Mouse (Mus musculus) kidney, postnatal 14 days (tissue): ENCODE measurements around the gene Flcn.

Source experiments
- DNase-seq: peaks from one replicate; pipeline ENCODE4 v3.0.0; 2022; ENCODE audit warnings: mixed read lengths

The Flcn gene

DNA sequence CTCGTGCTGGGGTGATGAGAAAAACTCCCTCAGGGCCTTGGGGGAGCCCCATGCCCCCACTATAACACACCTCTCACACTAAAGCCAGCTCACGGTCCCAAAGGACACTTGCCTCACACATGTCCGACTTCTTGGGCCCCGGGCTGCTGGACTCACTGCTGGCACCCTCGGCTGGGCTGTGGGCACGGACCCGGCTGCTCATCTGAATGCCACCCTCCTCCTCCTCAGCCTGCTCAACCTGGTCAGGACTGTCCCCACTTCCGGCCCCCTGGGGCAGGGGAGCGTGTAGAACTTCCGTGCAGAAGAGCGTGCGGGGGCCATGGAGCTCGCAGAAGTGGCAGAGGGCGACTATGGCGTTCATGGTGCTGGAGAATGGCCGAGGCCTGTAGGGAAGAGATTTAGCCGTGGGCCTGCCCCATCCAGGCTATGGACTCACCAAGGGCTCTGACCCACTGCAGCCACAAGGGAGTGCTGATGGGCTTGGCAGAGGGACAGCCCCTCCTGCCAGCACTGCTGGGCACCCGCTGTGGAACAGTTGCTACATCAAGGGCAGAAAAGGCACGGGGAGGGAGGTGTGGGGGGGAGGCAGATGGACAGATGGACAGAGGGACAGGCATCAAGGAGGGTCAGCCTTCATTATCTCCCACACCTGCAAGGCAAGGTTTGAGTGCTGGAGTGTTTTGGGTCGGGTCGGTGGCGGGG is 5.3 kb downstream of the Flcn start:
- DNase-seq, result no peak

DNA sequence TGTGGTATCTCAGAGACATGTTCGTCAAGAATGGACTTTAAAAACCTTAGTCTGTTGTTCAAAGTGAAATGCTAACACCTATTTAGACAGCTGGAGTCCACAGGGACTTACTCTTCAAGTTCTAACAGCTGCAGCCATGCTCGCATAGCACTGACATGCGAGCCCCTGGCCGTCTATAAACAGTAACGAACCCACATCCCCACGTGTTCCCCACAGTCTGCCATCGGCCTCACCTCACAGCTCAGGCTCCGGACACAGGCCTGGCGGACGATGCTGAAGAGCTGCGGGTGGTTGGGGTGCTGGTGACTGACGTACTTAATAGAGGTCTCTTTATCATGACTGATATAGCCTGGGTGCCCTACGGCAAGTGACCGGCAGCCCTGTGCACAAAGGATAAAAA is 6.3 kb downstream of the Flcn start:
- DNase-seq, result no peak

DNA sequence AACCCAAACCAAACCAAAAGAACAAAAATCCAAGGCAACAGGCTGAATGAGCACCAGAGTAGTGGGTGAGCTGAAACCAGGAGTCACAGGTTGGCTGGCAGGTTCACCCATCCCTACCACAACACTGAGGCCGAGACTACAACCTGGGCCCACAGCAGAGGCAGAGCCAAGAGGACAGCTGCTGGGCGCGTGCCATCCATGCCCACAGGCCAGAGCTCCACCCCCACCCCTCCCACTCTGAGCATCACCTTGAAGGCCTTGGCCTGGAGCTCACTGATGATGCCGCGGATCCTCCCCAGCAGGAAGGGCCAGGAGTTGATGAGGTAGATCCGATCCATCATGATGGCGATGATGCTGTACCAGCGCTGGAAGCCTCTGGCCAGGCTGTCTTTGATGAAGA is 7.9 kb downstream of the Flcn start:
- DNase-seq, result no peak

DNA sequence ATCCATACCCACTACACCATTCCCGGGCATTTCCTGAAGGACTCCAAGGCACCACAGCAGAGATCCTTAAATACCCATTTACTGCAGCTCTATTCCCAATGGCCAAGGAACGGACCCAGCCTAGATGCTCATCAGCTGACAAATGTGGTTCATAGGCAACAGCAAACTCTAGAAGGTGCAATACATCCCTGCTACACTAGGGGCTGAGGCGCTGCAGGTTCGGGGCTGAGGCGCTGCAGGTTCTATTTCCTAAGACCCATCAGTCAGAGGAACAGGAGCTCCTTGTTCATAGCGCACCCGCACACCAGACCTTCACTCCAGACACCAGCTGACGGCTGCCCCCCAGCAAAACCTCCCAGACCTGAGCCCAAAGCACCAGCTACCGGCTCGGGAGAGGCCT is 9.4 kb downstream of the Flcn start:
- DNase-seq, result no peak

DNA sequence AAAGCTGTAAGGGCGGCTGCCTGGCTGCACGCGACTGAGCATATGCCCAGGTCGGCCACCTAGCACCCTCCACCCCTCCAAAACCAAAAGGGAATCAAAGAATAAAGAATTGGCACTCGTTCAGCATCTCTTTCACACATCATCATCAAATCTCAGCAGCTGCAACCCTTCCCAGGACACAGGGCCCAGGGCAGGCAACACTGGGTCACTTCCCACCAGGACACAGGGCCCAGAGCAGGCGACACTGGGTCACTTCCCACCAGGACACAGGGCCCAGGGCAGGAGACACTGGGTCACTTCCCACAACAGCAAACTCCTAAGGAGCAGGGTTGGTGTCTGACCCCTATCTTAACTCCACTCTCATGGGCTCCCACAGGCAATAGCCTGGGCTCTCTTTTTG is 16.4 kb downstream of the Flcn start:
- DNase-seq, result no peak

DNA sequence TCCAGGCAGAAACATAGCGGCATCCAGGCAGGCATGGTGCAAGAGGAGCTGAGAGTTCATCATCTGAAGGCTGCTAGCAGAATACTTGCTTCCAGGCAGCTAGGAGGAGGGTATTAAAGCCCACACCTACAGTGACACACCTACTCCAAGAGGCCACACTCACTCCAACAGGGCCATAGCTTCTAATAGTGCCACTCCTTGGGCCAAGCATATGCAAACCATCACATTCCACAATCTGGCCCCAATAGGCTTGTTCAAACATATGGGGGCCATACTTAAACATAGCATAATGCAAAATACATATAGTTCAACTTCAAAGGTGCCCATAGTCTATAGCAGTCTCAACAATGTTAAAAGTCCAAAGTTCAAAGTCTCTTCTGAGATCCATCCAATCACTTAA is 20.5 kb downstream of the Flcn start:
- DNase-seq, result no peak

DNA sequence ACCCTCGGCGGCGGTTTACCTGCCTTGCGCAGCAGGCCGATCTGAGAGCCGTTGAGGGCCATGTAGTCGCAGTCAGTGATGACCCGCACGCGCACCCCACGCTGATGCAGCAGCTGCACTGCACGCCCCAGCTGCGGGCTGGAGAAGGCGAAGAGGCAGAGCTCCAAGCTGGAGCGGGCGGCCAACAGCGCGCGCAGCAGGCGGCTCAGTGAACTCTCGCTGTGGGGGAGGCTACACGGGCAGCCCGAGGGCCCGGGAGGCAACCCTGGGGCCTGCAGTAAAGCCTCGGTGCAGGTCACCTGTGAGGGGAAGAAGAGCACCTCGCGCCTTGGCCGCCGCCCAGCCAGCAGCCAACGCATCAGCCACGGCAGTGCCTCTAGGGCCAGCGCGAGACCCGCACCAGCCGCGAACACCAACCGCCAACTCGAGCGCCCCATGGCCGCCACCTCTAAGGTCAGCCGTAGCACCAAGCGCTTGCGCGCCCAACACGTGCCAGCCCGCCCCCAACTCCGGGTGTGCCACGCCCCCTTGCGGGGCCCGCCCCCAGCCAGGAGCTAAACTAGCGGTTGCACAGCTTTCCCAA is 22.5 kb downstream of the Flcn start, which contains the start of gene Pld6:
Gene Pld6, minus strand, starts transcription at position 447 of the 583 bp plus-strand sequence.
- DNase-seq, result peak; percentile 73

DNA sequence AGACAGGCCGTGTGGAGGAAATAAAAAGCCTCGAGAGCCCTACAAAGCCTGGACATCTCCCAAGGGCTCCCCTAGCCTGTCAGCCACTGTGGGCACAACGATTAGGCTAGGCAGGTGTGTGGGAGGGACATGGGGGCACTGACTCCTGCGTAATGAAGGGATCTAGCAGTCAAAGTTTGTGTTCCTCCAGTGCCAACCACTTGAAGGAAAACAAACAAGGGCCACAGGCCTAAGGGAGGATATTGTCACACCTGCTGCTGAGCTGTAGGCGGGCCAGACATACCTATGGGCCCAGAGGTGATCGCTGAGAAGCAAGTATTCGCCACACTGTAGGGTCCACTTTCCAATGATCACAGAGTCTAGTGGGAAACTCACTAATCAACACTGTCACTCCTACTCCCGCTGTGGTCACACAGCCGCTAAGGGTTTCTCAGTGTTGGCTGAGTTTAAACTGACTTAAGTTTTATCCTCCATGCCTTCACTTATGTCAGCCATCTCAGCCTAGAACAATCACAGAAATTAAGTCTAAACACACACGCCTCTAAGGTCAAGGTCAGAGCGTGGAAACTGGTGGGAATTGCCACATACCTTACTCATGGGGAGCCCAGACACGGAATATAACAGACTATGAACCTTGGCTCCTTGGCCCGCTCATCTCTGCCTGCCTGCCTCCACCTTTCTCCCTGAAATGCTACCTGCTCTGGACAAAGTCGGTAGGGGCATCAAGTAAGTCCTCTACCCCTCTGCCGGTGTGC is 23.2 kb downstream of the Flcn start:
- no peak for DNase-seq

DNA sequence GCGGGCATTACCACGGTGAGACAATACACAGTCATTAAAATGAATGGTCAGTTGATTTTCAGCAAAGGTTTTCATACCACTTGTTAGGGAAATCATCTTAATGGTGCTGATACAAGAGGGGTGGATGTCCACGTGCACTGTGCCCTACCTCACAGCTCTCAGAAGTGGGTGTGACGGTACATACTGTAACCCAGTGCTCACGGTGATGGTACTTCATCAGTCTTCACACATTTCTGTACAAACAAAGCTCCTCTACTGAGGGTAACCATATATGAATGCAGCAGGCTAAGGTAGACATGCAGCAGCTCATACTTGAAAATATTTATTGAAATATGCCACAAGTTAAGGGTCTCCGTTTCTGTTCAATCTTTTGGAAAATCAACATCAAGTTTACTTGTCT is 26.2 kb downstream of the Flcn start:
- no peak for DNase-seq

DNA sequence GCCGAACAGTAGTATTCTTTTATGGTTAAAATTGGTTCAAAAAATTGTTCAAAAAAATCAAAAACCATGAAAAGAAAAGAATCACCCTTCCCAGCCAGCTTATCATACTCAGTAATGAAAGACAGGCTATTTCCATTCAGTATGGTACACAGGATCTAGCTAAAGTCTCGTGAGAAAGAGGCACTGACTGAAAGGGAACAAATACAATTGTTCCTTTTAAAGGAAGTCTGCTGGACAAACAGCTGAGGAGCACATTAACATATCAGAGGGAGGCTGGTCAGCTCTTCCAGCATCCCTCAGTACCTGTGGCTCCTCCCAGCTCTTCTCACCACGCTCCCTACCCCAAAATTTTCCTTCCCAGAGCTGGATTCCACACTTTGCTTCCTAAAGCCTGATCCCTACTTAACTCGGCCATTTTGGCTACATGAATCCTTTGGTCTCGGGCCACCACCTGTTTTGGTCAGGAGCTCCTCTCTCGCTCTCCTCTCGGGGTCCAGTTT is 27.7 kb downstream of the Flcn start:
- no peak for DNase-seq

DNA sequence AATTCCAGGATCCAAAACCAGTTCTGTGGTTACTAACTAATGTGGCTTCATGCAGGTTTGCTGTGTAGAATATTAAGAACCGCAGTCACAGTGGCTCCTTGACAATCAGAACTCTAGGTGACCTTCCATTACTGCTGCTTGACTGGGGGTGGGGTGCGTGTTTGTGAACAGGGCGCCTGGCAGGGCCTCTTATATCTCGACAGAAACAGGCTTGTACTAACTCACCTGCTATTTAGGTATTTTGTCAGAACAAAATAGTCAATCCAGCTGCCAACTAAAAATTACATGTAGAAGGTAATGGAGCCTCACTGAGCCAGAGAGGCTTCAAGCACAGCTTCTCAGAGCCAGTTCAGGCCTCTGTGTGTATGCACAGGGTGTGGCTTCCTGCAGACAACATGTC is 29.6 kb downstream of the Flcn start:
- no peak for DNase-seq

DNA sequence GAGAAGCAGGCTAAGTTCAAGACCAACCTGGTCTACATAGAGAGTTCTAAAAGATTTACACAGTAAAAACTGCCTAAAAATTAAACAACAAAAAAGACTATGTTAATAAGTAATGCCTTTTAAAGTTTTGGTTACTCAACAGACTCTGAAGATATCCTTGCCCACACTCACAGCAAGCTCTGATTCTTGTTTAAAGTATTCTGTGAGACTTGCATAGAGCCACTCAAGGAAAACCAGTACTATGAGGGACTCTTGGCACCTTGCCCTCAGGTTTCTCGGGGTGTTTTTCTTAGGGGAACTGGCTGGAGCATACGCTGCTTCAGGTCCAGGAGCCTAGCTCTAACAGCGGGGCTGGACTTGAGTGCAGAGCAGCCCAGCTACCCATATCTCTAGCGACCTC is 30.4 kb downstream of the Flcn start:
- peak; percentile 31 for DNase-seq

DNA sequence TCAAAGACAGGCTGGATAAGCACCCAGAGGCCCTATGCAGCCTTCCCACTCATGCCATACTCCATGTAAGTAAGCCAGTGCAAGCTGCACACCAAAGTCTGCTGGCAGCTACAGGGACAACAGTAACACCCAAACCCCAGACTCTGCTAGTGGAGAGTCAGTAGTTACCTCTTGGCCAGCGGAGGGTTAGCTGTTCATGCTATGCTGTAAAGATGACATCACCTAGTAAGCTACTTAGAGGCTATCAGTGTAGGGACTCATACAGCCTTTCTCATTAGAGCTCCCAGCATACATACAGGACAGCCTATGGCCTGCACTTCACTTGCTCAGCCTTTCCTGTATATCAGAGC is 31.0 kb downstream of the Flcn start:
- no peak for DNase-seq

DNA sequence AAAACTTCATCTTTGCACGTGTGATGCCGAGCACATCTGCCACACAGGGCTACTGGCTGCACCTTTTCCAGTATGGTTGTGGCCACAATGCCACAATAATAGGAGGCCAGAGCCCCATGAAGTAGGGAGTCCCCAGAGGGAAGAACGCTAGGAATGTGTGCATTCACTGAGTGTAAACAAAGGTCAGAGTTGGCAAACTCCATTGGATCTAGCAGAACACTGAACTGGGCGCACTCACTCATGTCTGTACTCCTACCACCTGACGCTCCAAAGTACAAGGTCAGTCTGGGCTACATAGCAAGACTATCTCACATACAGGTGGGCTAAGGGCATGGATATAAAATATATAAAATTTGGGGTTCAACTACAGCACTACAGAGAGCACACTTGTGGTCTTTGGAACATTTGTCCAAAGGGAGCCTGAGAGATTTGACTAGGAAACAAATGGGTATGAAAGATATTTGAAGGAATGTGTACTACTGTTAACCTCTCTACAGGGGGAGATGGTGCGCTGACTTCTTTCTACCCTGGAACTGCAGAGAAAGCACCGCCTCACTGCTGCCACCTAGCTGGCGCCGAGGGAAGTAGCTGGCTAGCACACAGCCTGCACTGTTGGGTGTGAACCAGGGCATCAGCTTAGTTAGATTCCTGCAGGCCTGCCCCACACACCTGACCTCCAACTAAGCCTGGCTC is 31.5 kb downstream of the Flcn start:
- peak; percentile 80 for DNase-seq

DNA sequence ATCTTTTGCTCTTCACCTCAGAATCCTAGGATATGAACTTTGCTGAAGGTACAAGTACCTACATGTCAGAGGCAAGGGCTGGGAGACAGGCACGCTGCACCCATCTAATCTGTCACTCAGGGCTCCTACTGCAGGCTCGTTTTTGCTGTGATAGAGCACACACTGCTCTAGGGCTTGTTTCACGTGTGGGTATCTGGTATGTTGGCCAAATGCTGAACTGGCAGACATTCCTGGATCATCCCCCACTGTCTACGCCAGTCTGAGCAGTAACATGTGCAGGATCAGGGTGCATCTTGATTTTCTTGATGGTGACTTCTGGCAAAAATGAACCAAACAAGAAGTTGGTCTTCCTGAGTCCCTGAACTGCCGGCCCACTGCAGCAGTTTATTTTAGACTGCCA is 32.6 kb downstream of the Flcn start:
- no peak for DNase-seq

DNA sequence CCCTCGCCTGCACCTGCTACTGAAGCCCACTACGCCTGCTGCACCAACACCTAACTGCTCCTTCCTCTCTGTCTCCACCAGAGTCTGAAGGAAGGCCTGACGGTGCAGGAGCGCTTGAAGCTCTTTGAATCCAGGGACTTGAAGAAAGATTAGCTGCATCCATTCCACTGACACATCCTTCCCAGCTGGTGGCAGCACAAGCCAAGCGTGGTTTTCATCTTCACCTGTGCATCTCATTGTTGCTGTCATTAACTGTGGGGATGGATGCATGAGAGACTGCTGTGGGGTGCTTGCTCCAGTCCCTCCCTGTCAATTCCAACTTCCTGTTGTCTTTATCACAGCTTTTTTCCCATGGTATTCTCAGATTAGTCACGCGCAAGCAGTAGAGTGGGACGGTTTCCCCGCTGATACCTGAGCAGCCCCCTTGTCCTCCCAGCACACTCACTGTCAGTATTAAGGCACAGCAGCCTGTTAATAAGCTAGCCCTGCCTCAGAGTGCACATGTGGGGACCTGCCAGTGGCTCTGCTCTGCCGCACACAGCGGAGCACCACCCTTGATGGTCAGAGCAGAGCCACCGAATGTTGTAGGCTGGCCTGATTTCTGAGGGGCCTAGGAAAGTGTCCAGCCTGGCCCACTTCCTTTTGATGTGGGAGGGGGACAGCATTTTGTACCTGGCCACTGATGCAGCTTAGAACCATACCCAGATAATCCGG is 34.2 kb downstream of the Flcn start:
- no peak for DNase-seq

DNA sequence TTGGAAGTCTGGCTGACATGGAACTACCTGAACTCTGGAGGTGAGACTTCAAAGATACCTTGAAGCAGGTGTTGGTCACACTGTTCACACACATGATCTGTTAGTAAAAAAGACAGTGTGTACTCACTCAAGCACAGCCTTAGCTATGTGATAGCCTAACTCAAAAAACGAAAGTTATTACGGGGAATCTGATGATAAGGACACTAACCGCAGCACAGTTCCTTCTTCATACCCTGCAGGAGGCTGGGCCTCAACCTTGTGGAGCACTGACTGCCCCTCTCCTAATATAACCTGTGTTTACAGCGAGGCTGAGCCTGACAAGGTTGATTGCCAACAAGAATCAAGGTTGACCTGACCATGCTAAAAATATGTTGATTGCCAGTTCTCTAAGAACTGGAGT is 35.3 kb downstream of the Flcn start:
- DNase-seq, result no peak

DNA sequence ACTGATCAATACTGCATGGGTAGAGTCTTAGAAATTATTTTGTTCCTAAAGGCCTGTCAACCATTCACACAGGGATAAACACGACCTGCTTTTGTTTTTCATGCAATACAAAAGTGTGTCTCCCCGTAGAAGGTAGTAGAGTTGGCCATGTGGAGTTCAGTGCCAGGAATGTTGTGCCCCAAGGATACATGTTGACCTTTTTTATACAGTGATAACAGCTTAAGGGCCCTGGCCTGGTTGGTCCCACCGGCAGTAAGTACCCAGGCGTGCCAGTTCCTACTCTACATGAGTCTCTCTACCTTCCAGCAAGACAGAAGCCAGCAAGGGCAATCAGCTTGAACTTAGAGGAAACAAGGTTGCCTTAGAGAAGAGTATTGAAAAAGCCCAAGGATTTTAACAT is 36.9 kb downstream of the Flcn start:
- DNase-seq, result no peak

DNA sequence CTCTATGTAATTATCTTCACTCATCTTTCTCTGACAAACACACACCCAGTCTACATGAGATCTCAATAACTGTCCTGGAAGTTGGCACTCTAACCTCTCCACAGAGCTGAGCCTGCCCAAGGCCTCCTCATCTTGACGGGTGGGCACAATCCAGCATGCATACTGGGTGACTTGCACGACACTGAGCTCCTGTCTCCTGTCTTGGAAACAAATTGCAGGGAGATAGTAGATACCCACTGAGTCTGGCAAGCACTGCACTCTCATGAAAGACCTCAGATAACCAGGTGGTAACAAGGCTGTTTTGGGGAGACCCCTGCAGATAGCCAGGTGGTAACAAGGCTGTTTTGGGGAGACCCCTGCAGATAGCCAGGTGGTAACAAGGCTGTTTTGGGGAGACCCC is 37.5 kb downstream of the Flcn start:
- DNase-seq, result no peak

DNA sequence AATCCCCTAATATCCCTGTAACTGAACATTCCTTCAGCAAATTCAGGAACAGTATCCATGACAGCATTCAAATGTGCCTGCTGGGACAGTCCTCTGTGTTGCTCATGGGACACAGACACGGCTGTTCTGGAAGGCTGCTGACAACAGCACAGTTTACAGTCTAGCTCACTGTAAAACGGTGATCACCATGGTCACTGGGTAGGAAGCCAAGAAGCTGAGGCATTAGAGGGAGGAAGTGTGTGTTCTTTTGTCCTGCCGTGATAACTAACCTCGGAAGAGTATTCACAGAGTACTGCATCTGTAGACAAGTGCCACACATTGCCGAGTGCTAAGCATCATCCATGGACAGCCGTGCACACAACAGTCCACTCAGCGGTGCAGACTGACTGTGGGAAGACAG is 39.1 kb downstream of the Flcn start:
- no peak for DNase-seq

DNA sequence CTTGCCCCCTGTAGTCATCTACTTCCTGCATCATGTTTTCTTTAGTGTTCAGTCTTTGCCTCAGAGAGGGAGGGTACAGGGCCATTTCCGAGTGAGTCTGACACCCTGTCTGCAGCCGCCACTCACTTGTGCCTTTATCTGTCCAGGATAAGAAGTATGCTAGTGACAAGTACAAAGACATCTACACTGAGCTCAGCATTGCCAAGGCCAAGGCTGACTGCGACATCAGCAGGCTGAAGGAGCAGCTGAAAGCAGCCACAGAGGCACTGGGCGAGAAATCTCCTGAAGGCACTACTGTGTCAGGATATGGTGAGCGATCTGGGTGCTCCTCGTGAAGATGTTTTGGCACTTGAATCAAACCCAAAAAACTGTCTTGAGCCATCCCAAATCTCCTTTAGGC is 40.1 kb downstream of the Flcn start:
- DNase-seq, result no peak

DNA sequence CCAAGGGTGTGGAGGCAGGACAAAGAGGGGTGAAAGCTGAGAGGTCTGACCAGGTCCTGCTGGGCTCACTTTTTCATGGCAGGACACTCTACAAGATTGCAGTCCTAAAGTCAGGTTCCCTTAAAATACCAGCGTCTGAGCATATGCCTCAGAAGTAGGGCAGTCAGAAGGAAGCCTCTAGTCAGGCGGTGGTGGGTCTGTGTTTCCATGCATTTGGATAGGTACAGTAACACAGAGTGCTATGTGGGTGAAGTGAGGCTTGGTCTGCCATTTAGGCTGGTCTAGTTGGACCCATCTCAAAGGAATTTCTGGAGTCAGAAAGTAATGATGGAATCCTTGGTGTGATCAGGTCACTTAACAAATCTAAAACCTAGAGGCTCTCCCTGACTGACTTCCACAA is 40.5 kb downstream of the Flcn start:
- no peak for DNase-seq

DNA sequence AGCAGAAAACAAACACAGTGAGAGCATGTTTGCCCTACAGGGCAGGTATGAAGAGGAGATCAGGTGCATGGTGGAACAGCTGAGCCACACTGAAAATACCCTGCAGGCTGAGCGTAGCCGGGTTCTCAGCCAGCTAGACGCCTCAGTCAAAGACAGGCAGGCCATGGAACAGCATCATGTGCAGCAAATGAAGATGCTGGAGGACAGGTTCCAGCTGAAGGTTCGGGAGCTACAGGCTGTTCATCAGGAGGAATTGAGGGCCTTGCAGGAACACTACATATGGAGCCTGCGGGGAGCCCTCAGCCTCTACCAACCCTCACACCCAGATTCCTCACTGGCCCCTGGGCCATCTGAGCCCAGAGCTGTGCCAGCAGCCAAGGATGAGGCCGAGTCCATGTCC is 49.0 kb downstream of the Flcn start:
- no peak for DNase-seq
